ENCODE assay signal across 15 mouse cellular contexts in the genomic region with DNA sequence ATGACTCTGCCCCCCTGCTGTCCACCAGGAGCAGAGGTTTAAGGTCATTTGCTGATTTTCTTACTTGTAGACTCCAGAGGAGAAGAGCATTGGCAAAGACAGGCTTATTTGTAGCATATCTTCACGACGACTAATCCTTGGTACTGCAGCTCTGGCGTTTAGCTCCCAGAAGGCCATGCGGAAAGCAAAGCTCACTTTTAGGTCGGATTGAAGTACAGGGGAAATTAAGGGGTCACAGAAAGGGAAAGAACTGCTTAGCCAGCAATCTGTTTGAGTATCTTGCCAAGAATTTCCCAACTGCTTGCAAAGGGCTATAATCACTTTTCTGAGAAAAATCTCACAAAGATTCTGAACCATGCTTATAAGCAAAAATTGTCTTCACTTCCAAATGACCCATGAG.
"Had no signal": no experiment of that assay in that cellular context is flagged by ENCODE, and none has a peak within 500 bp of the region (broad histone marks: within the 10 kb centered on the region; RNA-seq: fewer than 3 reads in every experiment).

No protein-coding gene starts in this region.

- H3K4me3 ChIP-seq: limb, embryonic 12.5 days; liver, embryonic 12.5 days; midbrain, embryonic 10.5 days; myocyte; neural tube, embryonic 15.5 days had no signal

- H3K27me3 ChIP-seq: limb, embryonic 12.5 days; liver, embryonic 12.5 days; neural tube, embryonic 15.5 days had no signal

- H3K9me3 ChIP-seq: liver, embryonic 12.5 days; midbrain, embryonic 10.5 days; neural tube, embryonic 15.5 days had no signal

- ATAC-seq: hindbrain, postnatal 0 days; liver, embryonic 12.5 days had no signal

- H3K4me1 ChIP-seq: limb, embryonic 12.5 days; liver, embryonic 12.5 days; midbrain, embryonic 10.5 days; neural tube, embryonic 15.5 days had no signal

- DNase-seq: layer of hippocampus, adult 9-11 months; layer of hippocampus, postnatal 36 days; lung, postnatal 4 days; midbrain, embryonic 14.5 days; right cerebral cortex, postnatal 4 days; spleen, adult 18-20 months; thymus, adult 18-20 months; thymus, postnatal 14 days had no signal

- H3K9ac ChIP-seq: limb, embryonic 12.5 days; liver, embryonic 12.5 days; neural tube, embryonic 15.5 days had no signal

- H3K27ac ChIP-seq: hindbrain, postnatal 0 days; kidney, postnatal 0 days; limb, embryonic 12.5 days; liver, embryonic 12.5 days; midbrain, embryonic 10.5 days; neural tube, embryonic 15.5 days had no signal

- H3K36me3 ChIP-seq: limb, embryonic 12.5 days; liver, embryonic 12.5 days; midbrain, embryonic 10.5 days; neural tube, embryonic 15.5 days had no signal

- H3K4me2 ChIP-seq: limb, embryonic 12.5 days; liver, embryonic 12.5 days; neural tube, embryonic 15.5 days had no signal
